Mouse (Mus musculus) midbrain, embryonic 15.5 days (tissue): ENCODE data around the gene Hsf4. TPM values are rescaled to one million over a fixed set of nuclear protein-coding genes. Genes with fewer than 3 reads are reported as not detected.
"Not testable (repeated sequence)": the region's sequence is repeated elsewhere in the genome, so short reads cannot be mapped to it uniquely, and the experiment has no call there.

Experiments used
- ATAC-seq: fragments of 200-750 bp; cut with Nextera tagmentation; replicated peaks from 2 replicates; pipeline ENCODE4 v1.8.0; 2017; ENCODE audit warnings: moderate TSS enrichment
- H3K27ac ChIP-seq: fragments of 300-500 bp; sonication (generic); 2 replicates; pipeline ENCODE4 v1.5.1; 2015; ENCODE audit warnings: mild to moderate bottlenecking, inconsistent platforms
- H3K27me3 ChIP-seq: fragments of 300-500 bp; sonication (generic); replicated peaks from 2 replicates; pipeline ENCODE4 v1.6.1; 2015; ENCODE audit warnings: inconsistent platforms
- H3K36me3 ChIP-seq: fragments of 300-500 bp; sonication (generic); replicated peaks from 2 replicates; pipeline ENCODE4 v1.6.1; 2015; ENCODE audit warnings: inconsistent platforms
- H3K4me1 ChIP-seq: fragments of 300-500 bp; sonication (generic); 2 replicates; pipeline ENCODE4 v1.6.1; 2015; ENCODE audit warnings: inconsistent platforms
- H3K4me2 ChIP-seq: fragments of 300-500 bp; sonication (generic); 2 replicates; pipeline ENCODE4 v1.6.1; 2015; ENCODE audit warnings: inconsistent platforms, mild to moderate bottlenecking, moderate library complexity
- H3K4me3 ChIP-seq: fragments of 300-500 bp; sonication (generic); 2 replicates; pipeline ENCODE4 v1.5.1; 2015; ENCODE audit warnings: mild to moderate bottlenecking, inconsistent platforms
- H3K9ac ChIP-seq: fragments of 300-500 bp; sonication (generic); 2 replicates; pipeline ENCODE4 v1.6.1; 2015; ENCODE audit warnings: mild to moderate bottlenecking, inconsistent platforms
- H3K9me3 ChIP-seq: fragments of 300-500 bp; sonication (generic); 2 replicates; pipeline ENCODE4 v1.6.1; 2016; ENCODE audit warnings: inconsistent platforms
- WGBS: fragments of 180-500 bp; shearing (Covaris S2); methylation state at CpG from one replicate; pipeline ENCODE4 v1.1.7; 2015; ENCODE audit warnings: mixed read lengths; 5-methylcytosine and 5-hydroxymethylcytosine counted together
- polyA plus RNA-seq: library from polyadenylated mRNA; unstranded; fragments of >200 nt; fragmentation: Nextera tagmentation; extraction: Ambion mirVana; gene quantifications from 2 replicates; pipeline ENCODE4 v1.2.1, GENCODE M21; 2015

Gene Hsf4
- polyA plus RNA-seq, 1 experiment from 2014 or later: 0.25 TPM

DNA sequence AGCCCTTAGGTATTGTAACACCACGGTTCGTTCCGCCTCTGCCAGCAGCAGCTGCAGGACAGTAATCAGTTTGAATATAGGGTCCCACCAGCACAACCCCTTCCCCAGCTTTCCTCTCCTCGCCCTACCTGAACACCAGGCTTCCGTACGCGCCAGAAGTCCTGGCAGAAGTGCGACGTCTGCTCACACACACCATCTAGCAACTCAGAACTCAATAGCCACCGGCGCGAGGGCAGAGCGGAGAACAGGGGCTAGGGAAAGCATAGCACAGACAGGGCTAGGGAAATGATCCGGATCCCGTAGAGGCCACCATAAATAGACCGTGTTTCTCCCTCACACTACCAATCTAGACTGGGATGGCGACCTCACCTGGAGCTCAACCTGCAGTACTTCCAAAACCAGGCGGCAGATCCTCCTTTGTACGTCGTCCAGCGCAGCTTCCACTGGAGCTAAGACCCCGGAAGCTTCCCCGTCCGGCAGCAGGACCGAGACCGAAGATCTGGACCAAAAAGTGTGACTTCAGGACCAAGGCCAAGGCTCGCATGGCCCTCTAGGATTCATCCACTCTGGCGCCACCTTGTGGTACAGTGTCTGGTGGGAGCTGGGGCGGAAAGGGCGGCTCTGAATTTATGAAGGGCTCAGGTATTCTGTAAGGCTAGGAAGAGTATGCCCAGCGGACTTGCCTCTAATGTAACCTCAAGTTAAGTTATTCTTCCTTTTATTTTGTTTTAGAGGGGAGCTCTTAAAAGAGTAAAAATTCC, 21.1 kb downstream of the Hsf4 start:
- Histone ChIP-seq H3K36me3 (no peaks in the 10 kb centered on the region), H3K9me3 (no peaks in the 10 kb centered on the region), H3K27me3 (no peaks in the 10 kb centered on the region), H3K4me3 (peak overlapping the region; percentile 62), H3K4me1 (peaks cover 42% of the 10 kb centered on the region), H3K4me2 (peak overlapping the region; percentile 70), H3K9ac (no peak overlapping the region), H3K27ac (peak overlapping the region; percentile 94; the same call in 1 of the 2 replicates)
- WGBS: 7% methylated on average over 31 of the region's 31 CpGs
- ATAC-seq: no peak

DNA sequence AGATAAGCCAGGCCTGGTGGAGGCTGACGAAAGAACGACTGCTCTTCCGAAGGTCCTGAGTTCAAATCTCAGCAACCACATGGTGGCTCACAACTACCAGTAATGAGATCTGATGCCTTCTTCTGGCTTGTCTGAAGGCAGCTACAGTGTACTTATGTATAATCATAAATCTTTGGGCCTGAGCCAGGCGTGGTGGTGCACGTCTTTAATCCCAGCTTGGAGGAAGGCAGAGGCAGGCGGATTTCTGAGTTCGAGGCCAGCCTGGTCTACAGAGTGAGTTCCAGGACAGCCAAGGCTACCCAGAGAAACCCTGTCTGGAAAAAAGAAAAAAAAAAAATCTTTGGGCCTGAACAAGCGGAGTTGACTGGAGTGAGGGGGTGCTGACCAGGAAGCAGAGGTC, 21.8 kb downstream of the Hsf4 start:
- not testable (repeated sequence) for H3K9ac ChIP-seq, H3K36me3 ChIP-seq, H3K4me3 ChIP-seq, H3K4me2 ChIP-seq, H3K27me3 ChIP-seq, ATAC-seq, H3K27ac ChIP-seq, H3K9me3 ChIP-seq
- peaks cover 36% of the 10 kb centered on the region for H3K4me1 ChIP-seq
- 90% methylated on average over 8 of the region's 8 CpGs for WGBS

GRCm38 (mm10) chr8:105291802-105292201, 22.2 kb downstream of the Hsf4 start:
- H3K36me3 ChIP-seq, H3K27me3 ChIP-seq, ATAC-seq, H3K4me3 ChIP-seq, H3K27ac ChIP-seq, H3K4me2 ChIP-seq, H3K9ac ChIP-seq, H3K9me3 ChIP-seq: not testable (repeated sequence)
- H3K4me1 ChIP-seq: peaks cover 33% of the 10 kb centered on the region
- WGBS: 76% methylated on average over 3 of the region's 3 CpGs

GRCm38 (mm10) chr8:105292471-105292870, 22.9 kb downstream of the Hsf4 start:
- H3K4me2 ChIP-seq: no peak overlapping the region
- no peak overlapping the region for H3K27ac ChIP-seq
- peaks cover 32% of the 10 kb centered on the region for H3K4me1 ChIP-seq
- ATAC-seq: no peak
- no peaks in the 10 kb centered on the region for H3K36me3 ChIP-seq
- no peak overlapping the region for H3K4me3 ChIP-seq
- no peak overlapping the region for H3K9ac ChIP-seq
- H3K9me3 ChIP-seq: no peaks in the 10 kb centered on the region
- 88% methylated on average over 7 of the region's 7 CpGs for WGBS
- no peaks in the 10 kb centered on the region for H3K27me3 ChIP-seq

- H3K27me3 ChIP-seq: no peaks in the 10 kb centered on the region
- peaks cover 27% of the 10 kb centered on the region for H3K4me1 ChIP-seq
- H3K4me2 ChIP-seq: no peak overlapping the region
- no peaks in the 10 kb centered on the region for H3K36me3 ChIP-seq
- H3K27ac ChIP-seq: no peak overlapping the region
- ATAC-seq: no peak
- no peaks in the 10 kb centered on the region for H3K9me3 ChIP-seq
- no peak overlapping the region for H3K4me3 ChIP-seq
- WGBS: 69% methylated on average over 19 of the region's 19 CpGs
- H3K9ac ChIP-seq: no peak overlapping the region
Observed at GRCm38 (mm10) chr8:105293405-105293804, 23.8 kb downstream of the Hsf4 start.

DNA sequence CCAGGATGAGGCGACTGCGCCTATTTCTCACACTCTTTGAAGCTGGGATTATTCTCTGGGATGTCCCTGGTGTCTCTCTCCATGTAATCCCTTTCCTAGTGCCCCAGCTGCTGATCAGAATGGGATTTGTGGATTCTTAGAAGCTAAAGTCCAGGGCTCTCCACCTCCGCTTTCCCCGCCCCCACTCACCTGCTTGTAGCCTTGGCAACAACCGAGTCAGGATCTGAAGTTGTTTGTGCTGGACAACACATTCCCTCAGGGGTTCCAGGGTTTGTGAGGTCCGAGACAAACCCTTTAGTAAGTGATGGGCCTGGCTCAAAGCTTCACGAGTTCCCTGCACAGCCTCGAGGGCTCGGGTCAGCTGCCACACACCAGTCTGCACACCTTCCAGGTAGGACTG, 25.2 kb downstream of the Hsf4 start:
- H3K9me3 ChIP-seq: no peaks in the 10 kb centered on the region
- no peak overlapping the region for H3K27ac ChIP-seq
- peak overlapping the region; percentile 12; the same call in 1 of the 2 replicates for H3K4me2 ChIP-seq
- no peak overlapping the region for H3K4me3 ChIP-seq
- 62% methylated on average over 9 of the region's 9 CpGs for WGBS
- no peak overlapping the region for H3K9ac ChIP-seq
- peaks cover 34% of the 10 kb centered on the region for H3K4me1 ChIP-seq
- no peak for ATAC-seq
- peaks cover under 1% of the 10 kb centered on the region; the same call in 1 of the 2 replicates for H3K36me3 ChIP-seq
- no peaks in the 10 kb centered on the region for H3K27me3 ChIP-seq

- peaks cover 29% of the 10 kb centered on the region for H3K4me1 ChIP-seq
- no peak overlapping the region for H3K27ac ChIP-seq
- H3K9me3 ChIP-seq: no peaks in the 10 kb centered on the region
- no peak overlapping the region for H3K9ac ChIP-seq
- peak overlapping the region; percentile 12; the same call in 1 of the 2 replicates for H3K4me2 ChIP-seq
- peaks cover 5% of the 10 kb centered on the region for H3K36me3 ChIP-seq
- ATAC-seq: no peak
- H3K27me3 ChIP-seq: no peaks in the 10 kb centered on the region
- H3K4me3 ChIP-seq: no peak overlapping the region
- WGBS: 67% methylated on average over 11 of the region's 11 CpGs
Observed at GRCm38 (mm10) chr8:105295256-105295655, 25.7 kb downstream of the Hsf4 start.

DNA sequence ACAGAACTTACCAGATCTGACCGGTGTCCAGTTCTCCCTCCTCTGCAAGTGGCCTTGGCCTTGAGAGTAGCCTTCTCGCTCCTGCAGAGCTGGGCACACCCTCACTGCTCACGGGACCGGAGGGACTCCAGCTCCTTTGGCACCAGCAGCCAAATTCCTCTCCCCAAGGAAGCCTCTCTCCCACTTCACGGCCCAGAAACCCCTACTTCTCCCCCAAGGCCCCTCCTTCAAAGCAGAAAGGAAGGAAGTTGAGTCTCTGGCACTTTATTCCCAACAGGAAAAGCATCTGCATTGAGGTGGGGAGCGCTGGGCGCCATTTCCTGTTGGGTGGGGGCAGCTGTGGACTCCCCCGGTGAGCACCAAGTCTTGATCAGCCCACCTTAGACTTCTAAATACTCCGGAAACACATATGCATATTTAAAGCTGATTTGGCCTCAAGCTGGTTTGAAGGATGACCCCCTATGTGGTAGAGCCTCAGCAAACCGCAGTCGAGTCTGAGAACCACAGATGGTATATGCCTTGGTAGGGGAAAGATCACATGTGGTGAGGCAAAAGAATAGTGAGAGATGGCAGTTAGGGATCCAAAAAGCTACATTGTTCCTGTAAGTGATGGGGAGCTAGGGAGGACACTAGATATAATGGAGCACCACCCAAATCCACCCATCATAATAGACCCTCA, 26.4 kb downstream of the Hsf4 start, which contains the start of gene Exoc3l:
Gene Exoc3l (minus strand): TSS at position 207 of the 679 bp plus-strand sequence.
- H3K27ac ChIP-seq: 0 out of 2 replicates have a peak within 1 kb of the TSS, but pooled peaks have one; percentile 54
- H3K4me2 ChIP-seq: peak within 1 kb of the TSS; percentile 99
- peaks cover 21% of the 10 kb centered on the region for H3K4me1 ChIP-seq
- no peaks in the 10 kb centered on the region for H3K9me3 ChIP-seq
- H3K27me3 ChIP-seq: no peaks in the 10 kb centered on the region
- H3K9ac ChIP-seq: no peak within 1 kb of the TSS; the same call in 1 of the 2 replicates
- peaks cover 12% of the 10 kb centered on the region for H3K36me3 ChIP-seq
- 71% methylated on average over 11 of the region's 11 CpGs for WGBS
- H3K4me3 ChIP-seq: peak within 1 kb of the TSS; percentile 100; the same call in 1 of the 2 replicates
- no peak for ATAC-seq

GRCm38 (mm10) chr8:105297511-105298192, 28.1 kb downstream of the Hsf4 start, which contains the start of gene E2f4:
Gene E2f4 (plus strand): TSS chr8:105297663.
- H3K4me1 ChIP-seq: peaks cover 21% of the 10 kb centered on the region
- H3K4me3 ChIP-seq: peak within 1 kb of the TSS; percentile 100
- ATAC-seq: peak; percentile 90
- H3K27me3 ChIP-seq: no peaks in the 10 kb centered on the region
- H3K9me3 ChIP-seq: no peaks in the 10 kb centered on the region
- H3K4me2 ChIP-seq: peak within 1 kb of the TSS; percentile 99
- under 1% methylated on average over 57 of the region's 58 CpGs for WGBS
- H3K9ac ChIP-seq: peak within 1 kb of the TSS; percentile 99
- peaks cover 24% of the 10 kb centered on the region for H3K36me3 ChIP-seq
- peak within 1 kb of the TSS; percentile 74 for H3K27ac ChIP-seq

- 61% methylated on average over 18 of the region's 18 CpGs for WGBS
- ATAC-seq: no peak
- Histone ChIP-seq H3K4me2 (peak overlapping the region; percentile 99), H3K27ac (no peak overlapping the region; the same call in 1 of the 2 replicates), H3K9ac (peak overlapping the region; percentile 99), H3K36me3 (peaks cover 29% of the 10 kb centered on the region), H3K9me3 (no peaks in the 10 kb centered on the region), H3K27me3 (no peaks in the 10 kb centered on the region), H3K4me3 (peak overlapping the region; percentile 100), H3K4me1 (peaks cover 21% of the 10 kb centered on the region)
Observed at GRCm38 (mm10) chr8:105298351-105299252, 29.0 kb downstream of the Hsf4 start.

DNA sequence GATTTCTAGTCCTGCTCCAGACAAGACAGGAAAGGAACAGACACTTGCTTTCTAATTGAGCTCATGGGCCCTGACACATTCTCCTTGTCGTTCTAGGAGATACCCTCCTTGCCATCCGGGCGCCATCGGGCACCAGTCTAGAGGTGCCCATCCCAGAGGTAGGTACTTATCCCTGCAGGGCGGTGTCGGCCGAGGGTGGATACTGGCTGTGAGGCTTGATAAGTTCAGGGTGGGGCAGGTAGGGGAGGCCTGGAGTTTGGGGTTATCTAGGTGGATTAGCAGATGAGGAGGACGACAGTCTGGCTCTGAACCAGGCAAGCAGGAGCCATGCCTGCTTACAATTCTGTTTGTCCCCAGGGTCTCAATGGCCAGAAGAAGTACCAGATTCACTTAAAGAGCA, 30.4 kb downstream of the Hsf4 start:
- Histone ChIP-seq H3K27ac (no peak overlapping the region), H3K4me2 (no peak overlapping the region), H3K9me3 (no peaks in the 10 kb centered on the region), H3K4me1 (peaks cover 21% of the 10 kb centered on the region), H3K36me3 (peaks cover 34% of the 10 kb centered on the region), H3K9ac (no peak overlapping the region), H3K4me3 (no peak overlapping the region), H3K27me3 (no peaks in the 10 kb centered on the region)
- no peak for ATAC-seq
- WGBS: 96% methylated on average over 8 of the region's 8 CpGs
